Mouse (Mus musculus) cerebellum, adult 2 months (tissue): ENCODE results near the gene Ide. TPM values are rescaled to one million over a fixed set of nuclear protein-coding genes. Genes with fewer than 3 reads are reported as not detected.

Experiments
- DNase-seq, 2 experiments: peaks; one replicate each; pipeline ENCODE4 v3.0.0; 2021
- H3K27ac ChIP-seq: fragments of 200-500 bp; 2 replicates; pipeline ENCODE4 v1.5.1; 2012; ENCODE audit warnings: low read length, control low read depth, inconsistent platforms; ENCODE audit not compliant: insufficient read depth
- H3K27me3 ChIP-seq: fragments of 200-500 bp; 2 replicates; pipeline ENCODE4 v1.6.1; 2012; ENCODE audit warnings: inconsistent platforms, mild to moderate bottlenecking, low read length, moderate library complexity; ENCODE audit not compliant: control insufficient read depth, insufficient read depth
- H3K4me1 ChIP-seq: fragments of 200-500 bp; 2 replicates; pipeline ENCODE4 v1.6.1; 2011; ENCODE audit warnings: low read length; ENCODE audit not compliant: control insufficient read depth, insufficient read depth
- H3K4me3 ChIP-seq: fragments of 200-500 bp; replicated peaks from 2 replicates; pipeline ENCODE3; 2011; ENCODE audit warnings: mild to moderate bottlenecking, low read depth, low read length, control low read depth; ENCODE audit not compliant: insufficient read depth
- CTCF ChIP-seq: fragments of 200-500 bp; IDR thresholded peaks from 2 replicates; pipeline ENCODE4 v1.5.1; 2011; ENCODE audit warnings: low read depth, mild to moderate bottlenecking, control low read depth, low read length, moderate library complexity, borderline replicate concordance; ENCODE audit not compliant: insufficient read depth
- POLR2A ChIP-seq: fragments of 200-500 bp; IDR thresholded peaks from 2 replicates; pipeline ENCODE4 v1.6.1; 2011; ENCODE audit warnings: low read length, control low read depth, borderline replicate concordance; ENCODE audit not compliant: insufficient read depth
- WGBS: fragments of 180-500 bp; shearing (Covaris S2); methylation state at CpG from one replicate; pipeline ENCODE4 v1.1.7; 2018; 5-methylcytosine and 5-hydroxymethylcytosine counted together
- polyA plus RNA-seq: library from polyadenylated mRNA; depleted of rRNA; stranded (reverse); fragments of >200 nt; gene quantifications from 2 replicates; pipeline ENCODE4 v1.2.3, GENCODE M21; 2012

The Ide gene
- polyA plus RNA-seq, 1 experiment: 33.7 TPM

DNA sequence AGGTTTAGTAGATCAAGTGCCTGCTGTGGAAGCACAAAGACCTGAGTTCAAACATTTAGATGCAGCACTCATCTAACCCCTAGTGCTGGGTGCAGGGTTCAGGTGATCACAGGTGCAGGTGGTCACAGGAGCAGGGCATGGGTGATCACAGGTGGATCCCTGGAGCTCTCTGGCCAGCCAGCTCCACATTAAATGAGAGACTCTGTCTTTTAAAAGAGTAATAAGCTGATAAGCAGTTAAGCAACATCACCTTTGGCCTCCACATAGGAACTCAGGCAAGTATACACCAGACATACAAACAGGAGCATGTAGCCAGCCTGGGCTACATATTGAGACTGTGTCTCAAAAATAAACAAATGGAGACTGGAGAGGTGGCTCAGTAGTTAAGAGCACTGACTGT is 11.3 kb upstream of the Ide start:
- no peak for DNase-seq
- Histone ChIP-seq H3K27ac (no peak overlapping the region), H3K4me3 (no peak overlapping the region), H3K27me3 (no peaks in the 10 kb centered on the region), H3K4me1 (no peaks in the 10 kb centered on the region)
- TF ChIP-seq CTCF (no peak), POLR2A (no peak)

DNA sequence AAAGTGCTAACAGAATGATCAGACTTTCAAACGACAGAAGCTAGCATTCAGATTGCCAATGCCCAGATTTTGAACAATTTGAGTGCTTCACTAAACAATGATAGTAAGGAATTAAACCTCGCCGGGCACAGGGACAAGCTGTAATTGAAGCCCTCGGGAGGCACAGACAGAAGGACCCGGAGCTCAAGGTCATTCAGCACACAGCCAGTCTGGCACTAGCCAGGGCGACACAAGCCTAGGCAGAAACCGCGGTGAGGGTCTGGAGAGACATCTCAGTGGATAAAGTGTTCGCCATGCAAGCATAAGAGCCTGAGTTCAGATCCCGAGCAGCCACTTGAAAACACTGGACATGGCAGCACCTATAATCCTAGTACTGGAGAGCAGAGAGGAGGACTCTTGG is 10.7 kb upstream of the Ide start:
- H3K27ac ChIP-seq: no peak overlapping the region
- no peak for DNase-seq
- H3K4me1 ChIP-seq: no peaks in the 10 kb centered on the region
- 34% methylated on average over 10 of the region's 10 CpGs for WGBS
- no peaks in the 10 kb centered on the region for H3K27me3 ChIP-seq
- TF ChIP-seq CTCF (no peak), POLR2A (no peak)
- no peak overlapping the region for H3K4me3 ChIP-seq

- no peaks in the 10 kb centered on the region for H3K4me1 ChIP-seq
- H3K4me3 ChIP-seq: no peak overlapping the region
- no peak for DNase-seq
- no peak for TF ChIP-seq POLR2A
- TF ChIP-seq CTCF: no peak
- H3K27ac ChIP-seq: no peak overlapping the region
- H3K27me3 ChIP-seq: no peaks in the 10 kb centered on the region
- 66% methylated on average over 3 of the region's 3 CpGs for WGBS
Observed at GRCm38 (mm10) chr19:37346258-37346657, 8.6 kb upstream of the Ide start.

GRCm38 (mm10) chr19:37343899-37344298 is 6.2 kb upstream of the Ide start:
- Histone ChIP-seq H3K27ac (no peak overlapping the region), H3K27me3 (no peaks in the 10 kb centered on the region), H3K4me1 (no peaks in the 10 kb centered on the region), H3K4me3 (no peak overlapping the region)
- TF ChIP-seq POLR2A: no peak
- no peak for TF ChIP-seq CTCF
- DNase-seq: no peak
- WGBS: 82% methylated on average over 5 of the region's 5 CpGs

- no peaks in the 10 kb centered on the region for H3K4me1 ChIP-seq
- no peak overlapping the region for H3K4me3 ChIP-seq
- H3K27ac ChIP-seq: no peak overlapping the region
- no peaks in the 10 kb centered on the region for H3K27me3 ChIP-seq
- no peak for TF ChIP-seq POLR2A
- TF ChIP-seq CTCF: no peak
- 88% methylated on average over 5 of the region's 5 CpGs for WGBS
- DNase-seq: no peak
Observed at GRCm38 (mm10) chr19:37340931-37341330, 3.3 kb upstream of the Ide start.

DNA sequence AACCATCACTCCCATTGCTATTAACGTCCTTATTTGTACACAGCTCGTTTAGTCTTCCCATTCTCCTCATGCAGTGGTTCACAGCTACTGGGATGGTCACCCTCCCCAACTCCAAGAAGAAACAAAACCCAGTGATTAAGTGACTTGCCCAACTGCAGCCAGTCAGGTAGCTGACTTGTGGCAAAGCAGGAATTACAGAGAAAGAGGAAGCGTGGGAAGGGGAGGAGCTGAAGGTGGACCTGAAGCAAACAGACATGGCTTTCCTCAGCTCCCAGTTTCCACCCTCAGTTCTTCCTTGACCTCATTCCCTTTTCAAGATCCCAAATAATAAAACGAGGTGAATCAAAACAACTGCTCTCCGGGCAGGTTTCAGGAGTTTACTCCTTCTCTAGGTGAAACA is 2.8 kb upstream of the Ide start:
- no peaks in the 10 kb centered on the region for H3K4me1 ChIP-seq
- DNase-seq: no peak
- H3K27me3 ChIP-seq: no peaks in the 10 kb centered on the region
- 81% methylated on average over 5 of the region's 5 CpGs for WGBS
- no peak overlapping the region for H3K27ac ChIP-seq
- TF ChIP-seq POLR2A: no peak
- TF ChIP-seq CTCF: no peak
- H3K4me3 ChIP-seq: no peak overlapping the region

DNA sequence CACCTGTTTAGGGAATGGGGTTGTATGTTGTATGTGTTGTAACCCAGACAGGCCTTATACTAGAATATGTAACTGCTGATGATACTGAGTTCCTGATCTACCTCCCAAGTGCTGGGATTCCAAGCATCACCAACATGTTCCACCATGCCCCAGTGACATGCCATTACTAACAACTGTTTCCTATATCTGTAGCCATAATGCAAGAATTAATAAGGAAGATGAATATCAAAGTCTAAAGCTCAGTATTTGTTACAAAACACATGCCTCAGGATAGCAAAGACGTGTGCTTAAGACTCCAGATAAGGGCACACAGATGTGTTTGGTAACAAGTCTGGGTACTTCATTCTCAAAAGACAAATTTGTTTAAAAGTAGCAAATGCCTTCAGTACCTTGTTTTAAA is 2.3 kb downstream of the Ide start:
- TF ChIP-seq POLR2A (no peak), CTCF (no peak)
- Histone ChIP-seq H3K27ac (no peak overlapping the region), H3K4me3 (no peak overlapping the region), H3K4me1 (no peaks in the 10 kb centered on the region), H3K27me3 (no peaks in the 10 kb centered on the region)
- WGBS: 86% methylated on average over 1 of the region's 1 CpGs
- DNase-seq: no peak

- WGBS: 98% methylated on average over 5 of the region's 5 CpGs
Observed at GRCm38 (mm10) chr19:37333357-37333756, 4.3 kb downstream of the Ide start.

DNA sequence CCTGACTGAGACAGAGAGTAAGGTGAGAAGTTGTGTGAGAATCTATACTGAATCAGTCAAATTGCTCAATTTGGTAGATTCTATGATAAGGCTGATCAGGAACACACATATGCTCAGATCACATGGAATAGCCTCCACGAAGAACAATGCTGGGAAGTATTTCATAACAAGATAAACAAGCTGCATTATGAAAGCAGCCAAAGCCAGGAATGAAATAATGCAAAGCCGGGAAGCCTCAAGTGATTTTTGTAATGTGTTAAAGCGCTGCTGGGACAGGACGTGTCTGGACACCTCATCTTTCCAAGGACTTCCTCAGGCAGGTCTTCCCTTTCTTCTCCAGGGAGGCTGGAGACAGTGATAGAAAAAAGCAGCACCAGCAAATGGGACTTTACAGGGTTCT is 4.9 kb downstream of the Ide start:
- Histone ChIP-seq H3K27ac (no peak overlapping the region), H3K4me3 (no peak overlapping the region), H3K4me1 (no peaks in the 10 kb centered on the region; the same call in 1 of the 2 replicates), H3K27me3 (no peaks in the 10 kb centered on the region)
- no peak for TF ChIP-seq CTCF
- no peak for DNase-seq
- WGBS: 94% methylated on average over 4 of the region's 4 CpGs

More at GRCm38 (mm10) chr19:37333357-37333756, 4.3 kb downstream of the Ide start:
- Histone ChIP-seq H3K27ac (no peak overlapping the region), H3K4me3 (no peak overlapping the region), H3K4me1 (no peaks in the 10 kb centered on the region; the same call in 1 of the 2 replicates), H3K27me3 (no peaks in the 10 kb centered on the region)
- TF ChIP-seq POLR2A (no peak), CTCF (no peak)
- no peak for DNase-seq
